Mouse (Mus musculus): ENCODE measurements at regions not wholly inside any gene's neighbourhood (a gene's known extent, or its start where the extent isn't known, plus 50 kb on each side); places are given as distances from the start of the nearest gene placed in this dataset.

- no peak for TF ChIP-seq CTCF (IDR thresholded peaks at IDR 0.05; ENCODE audit: control insufficient read depth, insufficient read depth, low read length)
- TF ChIP-seq POLR2A (IDR thresholded peaks at IDR 0.05; ENCODE audit: borderline replicate concordance, control insufficient read depth, low read depth, low read length): no peak
Observed at GRCm38 (mm10) chr2:45817945-45818719, 700.9 kb upstream of the Zeb2 start.
